Mouse (Mus musculus) stomach, postnatal 0 days (tissue): ENCODE data around the gene Slc27a3.

Experiments used
- CTCF ChIP-seq: IDR thresholded peaks from 2 replicates; pipeline ENCODE4 v1.5.1; 2016; ENCODE audit warnings: antibody characterized with exemption, low read depth, mild to moderate bottlenecking, moderate library complexity
- EP300 ChIP-seq: optimal IDR thresholded peaks from 2 replicates; pipeline ENCODE3; 2016; ENCODE audit warnings: antibody characterized with exemption

DNA sequence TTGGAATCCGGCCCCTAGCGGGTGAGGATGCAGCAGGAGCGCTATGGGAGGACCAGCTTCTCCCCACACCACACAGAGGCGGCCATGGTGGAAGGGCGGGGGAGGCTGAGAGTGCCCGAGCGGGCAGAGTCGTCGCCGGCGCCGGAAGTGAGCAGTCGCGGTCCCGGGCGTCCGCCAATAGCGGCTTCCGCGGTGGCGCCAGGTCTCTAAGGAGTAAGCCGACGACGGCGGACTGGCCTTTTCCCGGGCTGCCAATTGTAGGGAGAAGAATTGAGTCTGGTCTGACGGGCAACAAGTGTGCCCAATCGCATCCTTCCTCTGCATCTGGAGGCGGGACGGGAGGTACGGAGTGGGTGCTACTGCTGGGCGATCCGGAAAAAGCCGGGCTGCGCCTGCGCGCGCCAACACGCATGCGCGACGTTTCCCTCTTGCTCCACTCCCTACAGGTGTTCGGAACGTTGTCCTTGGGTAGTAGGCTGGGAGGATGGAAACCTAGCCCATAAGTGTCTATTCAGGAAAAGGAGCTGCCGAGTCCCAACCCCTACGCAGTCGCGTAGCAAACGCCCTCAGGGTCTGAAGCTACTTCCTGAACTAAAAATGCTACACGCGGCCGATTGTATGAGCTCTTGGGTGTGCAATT is 43.8 kb upstream of the Slc27a3 start, which contains the start of gene Ints3:
- no peak for TF ChIP-seq EP300
- TF ChIP-seq CTCF = peak; percentile 6; the same call in 1 of the 2 replicates
